Mouse (Mus musculus) v-Abl transformed pro-B cells (cell line): ENCODE data around the gene Srsf3.

Source experiments
- in situ Hi-C, 2 experiments: fragments of 400-800 bp; cut with MboI; formaldehyde crosslinking; loops; one replicate each; pipeline ENCODE4 v1.15.1; 2025; ENCODE audit not compliant: unreplicated experiment in 2 of 2

Gene Srsf3

DNA sequence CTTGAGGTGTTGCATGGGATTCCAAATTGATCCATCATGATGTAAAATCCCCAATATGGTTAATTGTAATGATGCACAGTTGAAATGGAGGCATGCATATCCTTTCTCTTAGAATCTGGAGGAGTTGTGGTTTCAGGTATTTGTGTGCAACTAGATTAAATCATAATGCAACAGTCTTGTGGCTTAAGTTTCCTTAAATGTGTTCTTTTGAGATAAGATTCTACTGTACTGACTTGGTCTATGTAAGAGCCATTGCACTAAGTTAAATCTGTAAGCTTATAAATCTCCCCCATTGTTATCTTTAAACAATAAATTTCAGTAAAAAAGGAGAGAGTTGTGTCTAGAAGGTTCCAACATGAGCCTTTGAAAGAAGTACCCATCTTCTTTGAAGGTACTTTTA lies 10.1 kb downstream of the Srsf3 start:
- in situ Hi-C loops, result loop anchor here (10.0 to 25.0 kb wide), 3 partner anchors 320 to 472 kb away; partner anchors contain the start of gene Fgd2 (in 1 of the 2)

DNA sequence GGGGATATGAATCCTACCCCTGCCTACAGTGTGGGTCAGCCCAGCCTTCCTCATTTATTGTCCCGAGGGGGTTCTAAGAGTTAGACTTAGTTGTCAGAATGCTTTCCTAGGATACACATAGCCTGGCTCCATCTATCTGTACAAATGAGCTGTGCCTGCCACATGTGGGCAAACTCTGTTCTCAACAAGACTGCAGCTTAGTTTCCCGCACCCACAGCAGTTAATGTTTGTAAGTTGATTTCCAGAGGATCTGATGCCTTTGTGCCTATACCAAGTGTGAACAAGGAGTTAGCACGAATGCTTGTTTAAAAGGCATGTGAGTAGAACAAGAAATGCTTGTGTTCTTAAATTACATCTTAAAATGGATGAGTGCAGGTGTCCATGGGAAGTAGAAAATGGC lies 11.2 kb downstream of the Srsf3 start:
- in situ Hi-C loops, result loop anchor here (10.0 to 25.0 kb wide), 3 partner anchors 319 to 471 kb away; partner anchors contain the start of gene Fgd2 (in 1 of the 2)

DNA sequence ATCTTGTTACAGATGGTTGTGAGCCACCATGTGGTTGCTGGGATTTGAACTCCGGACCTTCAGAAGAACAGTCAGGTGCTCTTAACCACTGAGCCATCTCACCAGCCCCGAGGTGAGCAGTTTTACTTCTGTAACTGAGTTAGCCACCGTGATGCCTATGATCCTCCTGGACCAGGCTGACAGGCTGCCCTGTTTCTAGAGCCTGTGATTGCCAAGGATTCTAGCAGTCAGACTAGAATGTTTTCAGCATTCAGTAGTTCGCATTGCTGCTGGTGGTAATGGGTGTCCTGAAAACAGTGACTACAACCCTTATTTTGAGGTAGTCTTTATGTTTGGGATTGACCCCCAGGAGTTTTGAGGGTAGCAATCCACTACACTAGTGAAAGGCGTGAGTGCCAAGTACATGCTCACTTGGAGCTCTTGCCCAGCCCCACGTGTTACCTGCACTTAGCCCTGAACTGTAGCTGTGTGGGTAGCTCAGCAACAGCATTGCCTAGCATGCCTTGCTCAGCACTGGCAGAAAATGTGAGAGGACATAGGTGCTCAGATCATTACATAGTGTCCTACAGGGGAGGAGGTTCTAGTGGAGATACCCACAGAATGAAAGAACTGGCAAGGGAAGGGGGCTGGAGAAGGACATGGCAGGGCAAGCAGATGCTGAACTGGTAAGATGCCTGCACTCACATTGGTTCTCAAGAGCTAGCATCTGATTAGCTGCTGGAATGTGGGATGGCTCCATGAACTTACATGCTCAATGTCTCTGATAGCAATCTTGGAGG lies 11.9 kb downstream of the Srsf3 start:
- in situ Hi-C loops, result loop anchor here (10.0 to 25.0 kb wide), 3 partner anchors 318 to 470 kb away; partner anchors contain the start of gene Fgd2 (in 1 of the 2)

DNA sequence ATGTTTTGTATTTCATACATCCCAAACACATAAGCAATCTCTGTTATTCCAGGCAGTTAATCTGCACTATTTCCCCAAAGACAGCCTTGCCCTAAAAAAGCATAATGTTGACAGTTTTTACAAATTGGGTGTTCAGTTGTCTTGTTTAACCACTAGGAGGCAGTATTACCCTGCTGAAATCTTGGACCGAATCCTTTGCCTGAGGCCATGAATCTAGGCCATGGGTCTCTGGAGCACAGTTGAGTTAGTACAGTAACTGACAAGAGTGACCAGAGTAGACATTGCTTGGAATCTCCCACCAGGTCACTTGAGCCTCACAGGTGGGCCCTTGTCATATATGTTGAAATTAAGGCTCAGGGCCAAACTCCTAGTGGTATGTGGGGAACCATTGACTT lies 12.5 kb downstream of the Srsf3 start:
- in situ Hi-C loops, result loop anchor here (5.0 to 25.0 kb wide), 6 partner anchors 52 to 470 kb away; partner anchors contain the start of gene Fgd2 (in 1 of the 2)

DNA sequence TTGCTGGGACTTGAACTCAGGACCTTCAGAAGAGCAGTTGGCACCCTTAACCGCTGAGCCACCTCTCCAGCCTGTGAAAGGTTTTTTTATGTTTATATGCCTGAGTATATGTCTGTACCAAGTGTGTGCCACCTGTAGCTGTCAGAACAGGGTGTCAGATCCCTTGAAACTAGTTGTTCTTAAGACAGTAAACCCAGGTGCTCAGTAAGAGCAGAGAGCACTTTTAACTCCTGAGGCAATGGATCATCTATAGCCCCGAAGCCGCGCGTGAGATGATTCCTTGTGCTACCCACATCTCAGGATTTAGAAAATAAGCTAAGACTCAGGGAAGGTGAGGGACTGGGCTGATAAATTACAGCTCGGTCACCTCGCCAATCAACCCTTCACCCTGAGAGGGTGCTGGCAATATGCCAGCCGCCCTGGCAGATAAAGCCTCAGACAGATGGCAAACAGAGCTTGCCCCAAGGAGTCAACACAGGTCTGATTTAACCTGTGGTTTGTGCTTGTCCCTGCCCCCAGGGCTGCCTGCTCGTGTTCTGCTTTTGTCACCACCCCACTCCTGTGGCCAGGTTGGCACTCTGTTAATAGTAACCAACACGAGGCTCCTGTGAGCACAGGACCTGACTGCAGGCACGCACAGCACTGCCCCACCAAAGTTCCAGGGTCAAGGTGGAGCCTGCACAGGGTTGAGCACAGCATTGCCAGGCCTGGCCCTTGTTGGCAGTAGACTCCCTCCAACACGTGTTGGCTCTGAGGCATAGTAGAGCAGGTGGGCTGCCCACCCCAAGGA lies 13.5 kb downstream of the Srsf3 start:
- in situ Hi-C loops, result loop anchor here (5.0 to 25.0 kb wide), 6 partner anchors 51 to 469 kb away; partner anchors contain the start of gene Fgd2 (in 1 of the 2)

DNA sequence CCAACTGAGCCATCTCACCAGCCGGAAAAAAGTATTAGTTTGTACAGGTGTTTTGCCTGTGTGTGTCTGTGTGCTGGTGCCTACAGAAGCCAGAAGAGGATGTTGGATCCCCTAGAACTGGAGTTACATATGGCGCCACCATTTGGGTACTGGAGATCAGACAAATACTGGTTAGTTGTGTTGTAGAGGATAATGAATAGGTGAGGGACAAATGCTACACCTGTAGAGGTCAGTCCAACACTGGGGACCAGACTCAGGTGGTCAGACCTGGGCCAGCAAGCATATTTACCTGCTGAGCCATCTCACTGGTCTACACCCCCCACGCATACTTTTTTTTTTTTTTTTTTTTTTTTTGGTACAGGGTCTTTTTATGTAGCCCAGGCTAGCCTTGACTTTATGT lies 14.4 kb downstream of the Srsf3 start:
- in situ Hi-C loops, result loop anchor here (5.0 to 25.0 kb wide), 6 partner anchors 50 to 468 kb away; partner anchors contain the start of gene Fgd2 (in 1 of the 2)

DNA sequence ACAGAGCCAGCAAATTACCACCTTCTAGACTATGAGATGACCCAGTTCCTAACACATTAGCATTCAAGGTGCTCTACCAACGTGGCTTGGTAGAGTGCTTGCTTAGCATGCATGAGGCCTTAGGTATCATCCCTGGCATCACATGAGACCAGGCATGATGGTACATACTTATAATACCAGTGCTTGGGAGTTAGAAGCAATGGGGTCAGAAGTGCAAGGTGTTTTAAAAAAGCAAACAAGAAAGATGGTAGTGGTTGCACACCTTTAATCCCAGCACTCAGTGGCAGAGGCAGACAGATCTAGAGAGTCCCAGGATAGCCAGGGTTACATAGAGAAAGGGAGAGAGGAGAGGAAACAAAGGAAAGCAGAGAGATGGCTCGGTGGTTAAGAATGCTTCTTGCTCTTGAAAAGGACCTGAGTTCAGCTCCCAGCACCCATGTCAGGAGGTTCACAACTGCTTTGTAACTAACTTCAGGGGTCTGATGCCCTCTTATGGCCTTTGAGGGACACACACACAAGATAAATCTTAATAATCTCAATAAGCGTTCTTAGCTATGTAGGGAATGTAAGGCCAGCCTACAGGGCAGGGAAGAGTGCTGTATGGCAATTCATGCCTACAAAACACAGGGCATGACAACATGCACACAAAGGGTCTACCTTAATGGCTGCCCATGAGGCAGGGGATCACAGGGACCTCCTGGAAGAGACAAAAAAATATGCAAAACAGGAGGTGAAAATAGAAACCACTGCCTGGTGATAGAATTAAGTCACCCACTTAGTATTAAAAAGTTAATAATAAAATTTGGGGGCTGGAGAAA lies 15.5 kb downstream of the Srsf3 start:
- in situ Hi-C loops, result loop anchor here (5.0 to 25.0 kb wide), 6 partner anchors 49 to 467 kb away; partner anchors contain the start of gene Fgd2 (in 1 of the 2)

DNA sequence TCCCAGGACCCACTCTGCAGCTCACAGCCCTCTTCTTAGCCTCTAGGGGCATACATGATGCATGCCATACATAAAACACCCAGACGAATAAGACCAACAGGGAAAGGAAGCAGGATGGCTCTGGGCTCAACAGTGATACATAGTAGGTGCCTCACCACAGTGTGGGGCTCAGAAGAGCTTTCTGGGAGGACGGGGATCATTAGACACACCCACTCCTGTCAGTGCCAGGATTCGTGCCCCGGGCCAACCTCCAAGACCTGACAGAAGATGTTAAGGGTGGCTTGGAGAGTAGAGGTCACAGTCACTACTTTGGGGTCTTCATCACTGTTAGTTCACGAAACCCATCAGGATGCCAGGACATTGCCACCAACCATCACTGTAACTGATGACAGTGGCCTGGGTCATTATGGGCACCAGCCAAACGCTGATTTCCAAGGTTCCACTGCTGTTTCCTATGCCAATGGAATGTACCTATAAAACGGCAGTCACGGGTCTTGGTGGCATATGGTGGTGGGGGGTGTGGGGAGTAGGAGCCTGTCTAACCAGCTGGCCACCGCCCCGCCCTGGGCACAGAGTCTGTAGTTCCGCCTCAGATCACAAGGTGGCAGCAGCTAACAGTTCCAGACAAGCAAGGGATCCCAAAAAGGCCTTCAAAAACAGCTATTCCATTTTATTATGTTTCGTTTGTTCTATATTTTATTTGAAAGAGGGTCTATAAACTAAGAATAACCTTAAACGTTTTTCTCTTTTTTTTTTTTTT lies 16.5 kb downstream of the Srsf3 start:
- in situ Hi-C loops, result loop anchor here (5.0 to 25.0 kb wide), 6 partner anchors 48 to 466 kb away; partner anchors contain the start of gene Fgd2 (in 1 of the 2)

DNA sequence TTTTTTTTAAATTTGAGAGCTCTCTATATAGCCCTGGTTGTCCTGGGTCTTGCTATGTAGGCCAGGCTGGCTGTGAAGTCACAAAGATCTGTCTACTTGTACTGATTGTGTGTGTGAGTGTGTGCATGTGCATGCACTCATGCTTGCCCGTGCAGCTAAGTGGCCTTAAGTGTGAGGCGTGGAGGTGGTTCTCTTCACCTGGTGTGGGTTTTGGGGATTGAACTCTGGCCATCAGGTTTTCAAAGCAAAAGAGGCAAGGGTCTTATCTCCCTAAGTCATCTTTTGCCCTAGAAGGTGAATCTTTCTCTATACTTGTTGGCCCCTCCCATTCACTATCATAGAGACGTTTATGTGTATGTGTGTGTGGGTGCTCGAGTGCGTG lies 17.1 kb downstream of the Srsf3 start:
- in situ Hi-C loops, result loop anchor here (5.0 to 25.0 kb wide), 6 partner anchors 48 to 465 kb away; partner anchors contain the start of gene Fgd2 (in 1 of the 2)

DNA sequence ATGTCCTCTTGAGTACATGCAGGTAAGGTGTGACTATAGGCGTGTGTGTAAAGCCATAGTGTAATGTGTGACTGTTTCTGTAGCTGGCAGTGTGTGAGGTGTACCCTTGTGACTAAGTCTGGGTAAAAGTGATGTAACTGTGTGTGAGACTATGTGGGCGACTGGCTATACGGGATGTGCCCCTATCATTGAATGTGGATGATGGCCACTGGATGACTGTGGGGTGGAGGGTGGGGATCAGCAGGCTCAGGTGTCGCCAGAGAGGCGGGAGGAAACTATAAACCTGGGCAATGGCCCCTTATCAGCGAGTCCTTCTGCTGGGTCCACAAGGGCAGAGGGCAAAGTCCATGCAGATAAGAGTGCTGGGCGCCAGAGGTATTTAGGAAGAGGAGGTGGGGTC lies 17.5 kb downstream of the Srsf3 start:
- in situ Hi-C loops, result loop anchor here (5.0 to 25.0 kb wide), 7 partner anchors 42 to 465 kb away; partner anchors contain the start of genes Cdkn1a (in 1 of the 2) and Fgd2 (in 1 of the 2)

DNA sequence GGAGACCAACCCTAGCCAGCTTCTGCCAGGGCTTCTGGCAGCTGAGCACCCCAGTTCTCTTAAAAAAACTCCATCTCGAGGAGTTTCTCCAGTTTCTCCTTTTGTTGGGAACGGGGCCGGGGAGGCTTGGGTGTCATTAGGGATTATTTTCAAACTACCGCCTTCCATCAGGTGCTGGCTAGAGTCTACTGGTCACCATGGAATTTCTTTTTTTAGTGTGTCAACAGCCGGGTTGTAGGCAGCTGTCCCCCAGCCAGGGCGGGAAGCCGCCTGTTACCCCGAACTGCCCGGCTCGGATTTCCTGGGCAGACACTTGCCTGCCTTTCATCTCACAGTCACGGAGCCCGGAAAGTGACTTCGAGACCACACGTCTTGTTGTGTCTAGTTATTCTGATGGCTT lies 18.4 kb downstream of the Srsf3 start:
- in situ Hi-C loops, result loop anchor here in 1 of 2 experiments (5.0 kb wide), 1 partner anchor 42 kb away; the partner anchor contains the start of gene Cdkn1a

DNA sequence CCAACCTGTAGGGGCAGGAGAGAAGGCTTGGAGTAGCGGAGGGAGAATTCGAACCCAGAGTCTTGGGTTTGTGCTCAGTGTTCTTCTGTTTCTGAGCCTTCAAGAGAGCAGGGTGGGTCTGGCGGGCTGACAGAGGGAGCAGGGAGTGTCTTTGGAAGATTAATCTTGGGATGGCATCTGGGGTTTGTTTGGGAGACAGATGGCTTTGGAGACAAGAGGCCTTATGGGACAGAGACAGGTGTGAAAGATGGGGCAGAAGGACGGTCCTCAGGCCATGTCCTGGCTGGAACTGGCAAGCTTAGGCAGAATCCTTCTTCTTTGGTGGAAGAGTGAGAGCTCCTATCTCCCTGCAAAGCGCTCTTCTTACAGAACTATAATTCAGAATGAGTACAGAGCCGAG lies 20.6 kb downstream of the Srsf3 start:
- in situ Hi-C loops, result loop anchor here in 1 of 2 experiments (5.0 kb wide), 1 partner anchor 39 kb away; the partner anchor contains the start of gene Cdkn1a

DNA sequence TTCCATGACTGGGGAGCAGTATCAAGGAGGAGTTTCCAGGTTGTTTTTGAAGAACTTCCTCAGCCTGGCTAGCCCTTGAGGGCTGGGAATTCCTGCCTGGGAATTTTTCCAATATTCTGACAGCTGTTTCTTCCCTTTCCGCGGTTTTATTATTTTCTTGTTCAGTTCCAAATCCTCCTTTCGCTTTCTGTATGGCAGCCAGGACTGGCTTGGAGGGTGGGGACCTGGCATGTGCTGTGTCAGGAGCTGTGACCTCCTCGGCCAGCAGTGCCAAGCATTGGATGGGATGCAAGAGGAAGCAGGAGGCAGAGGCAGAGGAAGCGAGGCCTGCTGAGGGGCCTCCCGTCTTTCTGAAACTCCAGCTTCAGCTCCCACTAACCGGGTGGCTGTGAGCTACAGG lies 21.4 kb downstream of the Srsf3 start:
- in situ Hi-C loops, result loop anchor here in 1 of 2 experiments (5.0 kb wide), 1 partner anchor 38 kb away; the partner anchor contains the start of gene Cdkn1a

DNA sequence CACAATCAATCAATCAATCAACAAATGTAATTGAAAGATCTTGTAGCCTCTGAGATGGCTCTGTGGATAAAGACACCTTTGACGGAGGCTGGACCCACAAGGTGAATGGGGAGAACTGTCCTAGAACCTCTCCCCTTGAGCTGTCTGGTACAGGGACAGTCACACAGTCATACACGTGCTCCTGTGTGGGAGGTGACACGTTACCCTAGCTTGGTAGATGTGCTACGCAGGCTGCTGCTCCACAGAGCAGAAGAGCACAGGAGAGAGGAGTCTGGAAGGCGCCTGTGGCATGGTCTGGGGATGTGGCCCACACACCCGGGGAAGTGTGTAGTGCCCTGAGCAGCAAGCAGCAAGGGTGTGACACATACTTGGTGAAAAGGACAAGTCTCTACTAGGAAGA lies 22.0 kb downstream of the Srsf3 start:
- in situ Hi-C loops, result loop anchor here in 1 of 2 experiments (5.0 kb wide), 1 partner anchor 38 kb away; the partner anchor contains the start of gene Cdkn1a

DNA sequence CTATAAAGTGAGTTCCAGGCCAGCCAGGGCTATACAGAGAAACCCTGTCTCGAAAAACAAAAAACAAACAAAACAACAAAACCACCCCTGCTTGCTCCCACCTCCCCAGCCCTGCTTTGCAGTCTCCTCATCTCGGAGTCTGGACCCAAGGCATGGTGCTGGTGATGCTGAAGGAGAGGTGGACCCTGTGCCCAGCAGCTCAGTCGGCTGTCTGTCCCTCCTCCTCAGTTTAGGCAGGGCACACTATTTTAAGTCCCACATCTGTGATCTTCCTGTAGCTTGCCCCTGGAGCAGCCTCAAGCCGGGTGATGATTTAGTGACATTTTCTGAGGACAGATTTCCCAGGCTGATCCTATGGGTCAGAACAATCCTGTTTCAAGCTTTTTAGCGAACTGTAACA lies 23.2 kb downstream of the Srsf3 start:
- in situ Hi-C loops, result no loop called here

DNA sequence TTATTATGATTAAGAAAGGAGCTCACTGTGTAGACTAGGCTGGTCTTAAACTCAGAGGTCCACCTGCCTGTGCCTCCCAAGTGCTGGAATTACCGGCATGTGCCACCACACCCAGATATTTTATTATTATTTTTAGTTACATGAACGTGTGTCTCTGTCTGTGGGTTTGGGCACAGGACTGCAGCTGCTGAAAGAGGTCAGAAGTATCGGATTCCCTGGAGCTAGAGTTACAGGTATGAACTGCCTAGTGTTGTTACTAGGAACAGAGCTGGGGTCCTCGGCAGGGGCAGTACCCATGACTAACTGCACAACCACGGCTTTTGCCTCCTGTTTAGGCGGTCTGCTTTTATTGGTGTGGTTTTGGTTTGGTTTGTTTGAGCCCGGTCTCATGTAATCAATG lies 23.8 kb downstream of the Srsf3 start:
- in situ Hi-C loops, result no loop called here

DNA sequence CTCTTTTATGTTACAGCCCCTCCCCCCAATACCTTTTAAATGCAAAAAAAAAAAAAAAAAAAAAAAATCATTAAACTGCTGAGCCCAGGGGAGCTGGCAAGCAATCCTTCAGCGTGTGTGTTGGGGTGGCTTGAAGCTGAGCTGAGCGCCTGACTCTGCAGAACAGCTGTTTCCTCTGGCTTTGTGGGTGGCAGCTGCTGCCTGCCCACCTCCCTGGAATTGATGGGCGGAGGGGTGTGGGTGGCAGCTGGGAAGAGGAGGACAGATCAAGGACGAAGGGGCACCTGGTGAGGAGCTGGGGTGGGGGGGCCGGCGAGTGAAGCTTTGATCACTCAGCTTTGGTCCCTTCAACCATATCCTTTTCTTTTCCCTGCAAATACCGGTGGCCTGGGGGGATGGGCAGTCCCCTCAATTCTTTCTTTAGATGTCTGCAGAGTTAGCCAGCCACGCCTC lies 24.3 kb downstream of the Srsf3 start:
- in situ Hi-C loops, result no loop called here

DNA sequence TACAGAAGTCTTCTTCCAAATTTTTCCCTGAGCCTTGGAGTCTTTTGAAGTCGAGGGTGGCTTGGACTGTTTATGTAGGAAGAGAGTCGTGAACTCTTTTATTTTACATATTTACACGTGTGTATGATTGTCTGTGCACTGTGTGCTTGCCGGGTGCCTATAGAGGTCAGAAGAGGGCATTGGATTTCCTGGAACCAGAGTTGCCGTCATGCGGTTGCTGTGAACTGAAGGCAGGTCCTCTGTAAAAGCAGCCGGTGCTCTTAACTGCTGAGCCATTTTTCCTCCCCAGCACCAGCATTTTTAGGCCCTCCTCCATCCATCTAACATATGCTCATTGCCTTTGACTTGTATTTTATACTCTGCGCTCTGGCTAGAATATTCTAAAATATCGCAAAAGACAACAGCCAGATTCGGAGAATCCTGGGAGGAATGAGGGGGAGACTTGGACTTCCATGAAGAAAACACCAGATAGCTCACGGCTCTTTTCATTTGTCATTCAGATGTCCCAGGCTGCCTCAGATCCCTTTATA lies 25.0 kb downstream of the Srsf3 start:
- in situ Hi-C loops, result no loop called here

DNA sequence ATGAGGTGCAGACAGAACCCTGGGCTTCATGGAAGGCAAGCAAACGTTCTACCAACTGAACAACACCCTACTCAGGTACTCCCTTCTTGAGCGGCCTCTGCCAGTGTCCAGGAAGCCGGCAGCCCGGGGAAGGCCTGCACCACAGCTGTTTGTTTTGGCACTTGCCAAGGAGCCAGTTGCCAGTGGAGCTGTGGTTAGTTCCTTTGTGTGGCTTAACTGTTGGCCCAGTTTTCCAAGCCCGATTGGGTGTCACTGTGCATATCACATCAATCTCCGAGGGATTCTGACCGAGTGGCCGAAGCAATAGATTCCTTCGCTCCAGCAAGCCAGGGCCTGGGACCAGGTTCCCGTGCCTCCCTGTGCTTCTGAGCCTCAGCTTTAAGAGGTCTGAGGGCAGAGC lies 25.5 kb downstream of the Srsf3 start:
- in situ Hi-C loops, result no loop called here
